Mouse (Mus musculus) intestine, postnatal 0 days (tissue): ENCODE results near the gene Glrx3. TPM values are rescaled to one million over a fixed set of nuclear protein-coding genes. Genes with fewer than 3 reads are reported as not detected.

Source experiments
- ATAC-seq: fragments of 200-750 bp; cut with Nextera tagmentation; 2 replicates; pipeline ENCODE4 v1.8.0; 2017; ENCODE audit warnings: mild to moderate bottlenecking, moderate TSS enrichment, moderate library complexity
- H3K27ac ChIP-seq: fragments of 300-500 bp; sonication (generic); 2 replicates; pipeline ENCODE4 v1.5.1; 2014; ENCODE audit warnings: mild to moderate bottlenecking, low read depth, low read length, moderate library complexity
- H3K27me3 ChIP-seq: fragments of 300-500 bp; sonication (generic); replicated peaks from 2 replicates; pipeline ENCODE4 v1.6.1; 2014; ENCODE audit warnings: low read length, mixed read lengths; ENCODE audit not compliant: control insufficient read depth, insufficient read depth
- H3K36me3 ChIP-seq: fragments of 300-500 bp; sonication (generic); 2 replicates; pipeline ENCODE4 v1.6.1; 2014; ENCODE audit warnings: mild to moderate bottlenecking, moderate library complexity; ENCODE audit not compliant: control insufficient read depth, insufficient read depth
- H3K4me1 ChIP-seq: fragments of 300-500 bp; sonication (generic); replicated peaks from 2 replicates; pipeline ENCODE4 v1.6.1; 2014; ENCODE audit warnings: antibody characterized with exemption, low read length, mixed read lengths; ENCODE audit not compliant: control insufficient read depth, insufficient read depth
- H3K4me2 ChIP-seq: fragments of 300-500 bp; sonication (generic); replicated peaks from 2 replicates; pipeline ENCODE4 v1.6.1; 2014; ENCODE audit warnings: low read depth, mild to moderate bottlenecking, moderate library complexity
- H3K4me3 ChIP-seq: fragments of 300-500 bp; sonication (generic); 2 replicates; pipeline ENCODE4 v1.5.1; 2014; ENCODE audit warnings: low read depth, low read length
- H3K9ac ChIP-seq: fragments of 300-500 bp; sonication (generic); 2 replicates; pipeline ENCODE4 v1.6.1; 2014; ENCODE audit warnings: mild to moderate bottlenecking, low read depth, low read length
- H3K9me3 ChIP-seq: fragments of 300-500 bp; sonication (generic); 2 replicates; pipeline ENCODE4 v1.6.1; 2016; ENCODE audit warnings: mixed run types; ENCODE audit not compliant: control insufficient read depth
- CTCF ChIP-seq: sonication (generic); IDR thresholded peaks from 2 replicates; pipeline ENCODE4 v1.5.1; 2016; ENCODE audit warnings: low read depth, mild to moderate bottlenecking, control low read depth, antibody characterized with exemption, moderate library complexity
- WGBS: fragments of 180-500 bp; shearing (Covaris S2); extraction: QIAGEN DNeasy Blood & Tissue Kit; methylation state at CpG from one replicate; pipeline ENCODE4 v1.1.7; 2014; 5-methylcytosine and 5-hydroxymethylcytosine counted together
- polyA plus RNA-seq: library from polyadenylated mRNA; unstranded; fragments of >200 nt; fragmentation: Nextera tagmentation; extraction: Ambion mirVana; gene quantifications from 2 replicates; pipeline ENCODE4 v1.2.1, GENCODE M21; 2015

Glrx3 gene
- polyA plus RNA-seq, 1 experiment from 2014 or later: 127 TPM

- no peak overlapping the region for H3K27ac ChIP-seq
- H3K9me3 ChIP-seq: no peaks in the 10 kb centered on the region
- 86% methylated on average over 5 of the region's 5 CpGs for WGBS
- peaks cover 47% of the 10 kb centered on the region for H3K36me3 ChIP-seq
- no peak overlapping the region for H3K4me2 ChIP-seq
- H3K4me1 ChIP-seq: no peaks in the 10 kb centered on the region
- ATAC-seq: no peak
- no peaks in the 10 kb centered on the region for H3K27me3 ChIP-seq
- no peak overlapping the region for H3K9ac ChIP-seq
- no peak for TF ChIP-seq CTCF
- H3K4me3 ChIP-seq: no peak overlapping the region
These were observed 24.0 kb downstream of the Glrx3 start for GRCm38 (mm10) chr7:137461396-137461795.

GRCm38 (mm10) chr7:137468174-137468573, 30.8 kb downstream of the Glrx3 start:
- Histone ChIP-seq H3K27me3 (no peaks in the 10 kb centered on the region), H3K9ac (no peak overlapping the region), H3K4me3 (no peak overlapping the region), H3K36me3 (peaks cover 31% of the 10 kb centered on the region), H3K4me2 (no peak overlapping the region), H3K4me1 (no peaks in the 10 kb centered on the region), H3K9me3 (no peaks in the 10 kb centered on the region), H3K27ac (no peak overlapping the region)
- TF ChIP-seq CTCF: peak; percentile 77
- 75% methylated on average over 4 of the region's 4 CpGs for WGBS
- ATAC-seq: no peak

- 0 out of 2 replicates have a peak, but pooled peaks have one; percentile 36 for ATAC-seq
These were observed 34.2 kb downstream of the Glrx3 start for GRCm38 (mm10) chr7:137471431-137472120.

GRCm38 (mm10) chr7:137472149-137472548, 34.7 kb downstream of the Glrx3 start:
- H3K9ac ChIP-seq: no peak overlapping the region
- H3K27me3 ChIP-seq: no peaks in the 10 kb centered on the region

More at GRCm38 (mm10) chr7:137471431-137472120, 34.2 kb downstream of the Glrx3 start:
- no peak overlapping the region for H3K9ac ChIP-seq
- peaks cover 12% of the 10 kb centered on the region for H3K36me3 ChIP-seq
- no peak overlapping the region for H3K27ac ChIP-seq
- H3K4me3 ChIP-seq: no peak overlapping the region
- TF ChIP-seq CTCF: peak; percentile 46
- H3K27me3 ChIP-seq: no peaks in the 10 kb centered on the region
- H3K4me2 ChIP-seq: no peak overlapping the region
- H3K9me3 ChIP-seq: no peaks in the 10 kb centered on the region
- no peaks in the 10 kb centered on the region for H3K4me1 ChIP-seq
- WGBS: 52% methylated on average over 7 of the region's 7 CpGs

GRCm38 (mm10) chr7:137477950-137478620, 40.7 kb downstream of the Glrx3 start:
- WGBS: 14% methylated on average over 30 of the region's 30 CpGs
- no peak overlapping the region for H3K4me3 ChIP-seq
- peak; percentile 85 for ATAC-seq

More at GRCm38 (mm10) chr7:137472149-137472548, 34.7 kb downstream of the Glrx3 start:
- Histone ChIP-seq H3K4me1 (no peaks in the 10 kb centered on the region), H3K36me3 (peaks cover 7% of the 10 kb centered on the region), H3K9me3 (no peaks in the 10 kb centered on the region), H3K4me2 (no peak overlapping the region), H3K27ac (no peak overlapping the region), H3K4me3 (no peak overlapping the region)
- 87% methylated on average over 6 of the region's 6 CpGs for WGBS
- ATAC-seq: no peak
- no peak for TF ChIP-seq CTCF

GRCm38 (mm10) chr7:137478621-137478982, 41.2 kb downstream of the Glrx3 start:
- H3K4me3 ChIP-seq: no peak overlapping the region
- H3K27me3 ChIP-seq: no peaks in the 10 kb centered on the region
- ATAC-seq: peak; percentile 17; the same call in 1 of the 2 replicates
- no peak overlapping the region for H3K9ac ChIP-seq
- TF ChIP-seq CTCF: no peak
- H3K4me2 ChIP-seq: peak overlapping the region; percentile 43
- no peaks in the 10 kb centered on the region for H3K4me1 ChIP-seq
- 21% methylated on average over 5 of the region's 5 CpGs for WGBS
- H3K9me3 ChIP-seq: no peaks in the 10 kb centered on the region
- H3K27ac ChIP-seq: no peak overlapping the region
- H3K36me3 ChIP-seq: no peaks in the 10 kb centered on the region

More at GRCm38 (mm10) chr7:137477950-137478620, 40.7 kb downstream of the Glrx3 start:
- Histone ChIP-seq H3K4me2 (peak overlapping the region; percentile 43), H3K4me1 (no peaks in the 10 kb centered on the region), H3K36me3 (no peaks in the 10 kb centered on the region), H3K27ac (no peak overlapping the region), H3K9ac (no peak overlapping the region), H3K9me3 (no peaks in the 10 kb centered on the region), H3K27me3 (no peaks in the 10 kb centered on the region)
- peak; percentile 100 for TF ChIP-seq CTCF
